Mouse (Mus musculus) midbrain, embryonic 11.5 days (tissue): ENCODE measurements around the gene Ubl4b. TPM values are rescaled to one million over a fixed set of nuclear protein-coding genes. Genes with fewer than 3 reads are reported as not detected.

ENCODE experiments used
- ATAC-seq: fragments of 200-750 bp; cut with Nextera tagmentation; 2 replicates; pipeline ENCODE4 v1.8.0; 2017; ENCODE audit warnings: moderate TSS enrichment, moderate library complexity; ENCODE audit not compliant: low FRiP score
- DNase-seq: peaks from one replicate; pipeline ENCODE4 v3.0.0; 2015; ENCODE audit warnings: low spot score; ENCODE audit errors: missing footprints
- H3K27ac ChIP-seq: fragments of 300-500 bp; sonication (generic); 2 replicates; pipeline ENCODE4 v1.5.1; 2014; ENCODE audit warnings: low read depth, low read length
- H3K27me3 ChIP-seq: fragments of 300-500 bp; sonication (generic); 2 replicates; pipeline ENCODE4 v1.6.1; 2014; ENCODE audit warnings: mild to moderate bottlenecking, low read length, moderate library complexity, mixed read lengths; ENCODE audit not compliant: control insufficient read depth, insufficient read depth
- H3K36me3 ChIP-seq: fragments of 300-500 bp; sonication (generic); 2 replicates; pipeline ENCODE4 v1.6.1; 2014; ENCODE audit warnings: mild to moderate bottlenecking, low read length, moderate library complexity, mixed read lengths; ENCODE audit not compliant: control insufficient read depth, insufficient read depth
- H3K4me1 ChIP-seq: fragments of 300-500 bp; sonication (generic); 2 replicates; pipeline ENCODE4 v1.6.1; 2014; ENCODE audit warnings: low read length; ENCODE audit not compliant: control insufficient read depth, insufficient read depth
- H3K4me2 ChIP-seq: fragments of 300-500 bp; sonication (generic); 2 replicates; pipeline ENCODE4 v1.6.1; 2014; ENCODE audit warnings: mild to moderate bottlenecking, moderate library complexity
- H3K4me3 ChIP-seq: fragments of 300-500 bp; sonication (generic); 2 replicates; pipeline ENCODE4 v1.5.1; 2014; ENCODE audit warnings: low read depth, low read length
- H3K9ac ChIP-seq: fragments of 300-500 bp; sonication (generic); 2 replicates; pipeline ENCODE4 v1.6.1; 2014; ENCODE audit warnings: low read length
- H3K9me3 ChIP-seq: fragments of 300-500 bp; sonication (generic); 2 replicates; pipeline ENCODE4 v1.6.1; 2016; ENCODE audit warnings: low read length; ENCODE audit not compliant: control insufficient read depth
- WGBS: fragments of 180-500 bp; shearing (Covaris S2); extraction: QIAGEN DNeasy Blood & Tissue Kit; methylation state at CpG from one replicate; pipeline ENCODE4 v1.1.7; 2014; 5-methylcytosine and 5-hydroxymethylcytosine counted together
- polyA plus RNA-seq: library from polyadenylated mRNA; unstranded; fragments of >200 nt; fragmentation: Nextera tagmentation; extraction: Ambion mirVana; gene quantifications from 2 replicates; pipeline ENCODE4 v1.2.1, GENCODE M21; 2014

Ubl4b gene
- polyA plus RNA-seq, 1 experiment from 2014 or later = not detected

DNA sequence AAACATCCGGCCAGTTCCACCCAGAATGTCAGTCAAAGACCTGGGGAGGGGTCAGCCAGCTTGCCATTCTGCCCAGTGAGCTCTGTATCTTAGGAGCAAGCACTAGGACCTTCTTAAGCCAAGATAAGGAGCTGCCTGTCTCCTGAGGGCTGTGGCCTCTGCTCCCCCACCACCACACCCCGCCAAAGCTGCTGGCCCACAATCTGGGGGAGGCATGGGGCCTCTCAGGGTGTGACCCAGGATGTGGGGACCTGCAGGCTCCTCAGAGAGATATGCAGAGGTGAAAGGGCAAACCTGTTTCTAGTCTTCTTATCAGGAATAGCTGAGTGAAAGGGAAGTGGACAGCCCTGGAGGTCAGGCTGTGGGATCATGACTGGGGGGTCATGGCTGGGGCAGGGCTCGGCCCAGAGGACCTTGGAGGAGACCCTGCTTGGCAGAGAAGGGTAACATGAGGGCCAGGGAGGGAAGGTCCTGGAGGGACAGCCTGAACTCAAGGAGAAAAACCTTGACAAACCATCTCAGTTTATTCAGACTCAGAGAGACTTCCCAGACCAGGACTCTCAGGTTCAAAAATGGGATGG, 23.0 kb upstream of the Ubl4b start:
- no peak overlapping the region for H3K4me2 ChIP-seq
- H3K9me3 ChIP-seq = no peaks in the 10 kb centered on the region
- H3K9ac ChIP-seq = no peak overlapping the region
- DNase-seq (no peak), ATAC-seq (no peak)
- H3K4me1 ChIP-seq = no peaks in the 10 kb centered on the region
- no peak overlapping the region for H3K27ac ChIP-seq
- H3K36me3 ChIP-seq = no peaks in the 10 kb centered on the region
- peaks cover 32% of the 10 kb centered on the region for H3K27me3 ChIP-seq
- 42% methylated on average over 3 of the region's 3 CpGs for WGBS
- no peak overlapping the region for H3K4me3 ChIP-seq

DNA sequence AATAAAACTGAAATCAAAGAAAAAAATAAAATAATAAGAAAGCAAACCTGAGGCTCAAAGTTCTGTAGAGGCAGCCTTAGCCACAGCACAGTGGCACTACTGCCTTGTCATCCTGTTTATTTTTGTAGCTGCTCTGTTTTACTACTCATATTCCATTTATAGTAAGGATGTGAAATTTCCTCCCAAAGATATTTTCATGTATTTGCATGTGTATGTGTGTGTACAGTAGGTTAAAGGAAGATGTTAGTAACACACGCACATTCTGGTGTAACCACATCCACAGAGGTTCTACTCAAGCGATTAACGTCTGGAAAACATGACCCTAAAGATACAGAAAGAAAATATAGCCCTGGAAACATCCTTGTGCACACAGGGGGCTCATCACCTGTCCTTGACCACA, 21.9 kb upstream of the Ubl4b start:
- no peak overlapping the region for H3K4me2 ChIP-seq
- WGBS = 86% methylated on average over 3 of the region's 3 CpGs

DNA sequence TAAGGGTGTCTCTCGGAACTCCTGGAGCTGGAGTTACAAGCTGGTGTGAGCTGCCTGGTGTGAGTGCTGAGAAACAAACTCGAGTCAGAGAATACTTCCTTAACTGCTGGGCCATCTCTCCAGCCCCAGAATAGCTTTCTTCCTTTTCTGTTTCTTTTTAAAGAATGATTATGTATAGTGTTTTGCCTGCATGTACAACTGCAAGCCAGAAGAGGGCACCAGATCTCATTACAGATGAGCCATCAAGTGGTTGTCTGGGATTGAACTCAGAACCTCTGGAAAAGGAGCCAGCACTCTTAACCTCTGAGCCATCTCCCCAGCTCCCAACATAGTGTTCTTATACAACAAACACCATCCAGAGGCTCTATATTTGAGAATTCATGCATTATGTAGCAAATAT, 16.3 kb upstream of the Ubl4b start:
- no peaks in the 10 kb centered on the region for H3K4me1 ChIP-seq
- H3K27ac ChIP-seq = no peak overlapping the region
- H3K9me3 ChIP-seq = no peaks in the 10 kb centered on the region
- no peak overlapping the region for H3K4me3 ChIP-seq
- 56% methylated on average over 2 of the region's 2 CpGs for WGBS
- no peaks in the 10 kb centered on the region for H3K36me3 ChIP-seq
- ATAC-seq = no peak
- no peaks in the 10 kb centered on the region for H3K27me3 ChIP-seq
- DNase-seq = peak; percentile 82
- H3K4me2 ChIP-seq = no peak overlapping the region
- no peak overlapping the region for H3K9ac ChIP-seq

More for the DNA sequence above, 21.9 kb upstream of the Ubl4b start:
- Histone ChIP-seq H3K9ac (no peak overlapping the region), H3K4me1 (no peaks in the 10 kb centered on the region), H3K27me3 (peaks cover 21% of the 10 kb centered on the region), H3K36me3 (no peaks in the 10 kb centered on the region), H3K9me3 (no peaks in the 10 kb centered on the region), H3K4me3 (no peak overlapping the region), H3K27ac (no peak overlapping the region)
- DNase-seq (no peak), ATAC-seq (no peak)

DNA sequence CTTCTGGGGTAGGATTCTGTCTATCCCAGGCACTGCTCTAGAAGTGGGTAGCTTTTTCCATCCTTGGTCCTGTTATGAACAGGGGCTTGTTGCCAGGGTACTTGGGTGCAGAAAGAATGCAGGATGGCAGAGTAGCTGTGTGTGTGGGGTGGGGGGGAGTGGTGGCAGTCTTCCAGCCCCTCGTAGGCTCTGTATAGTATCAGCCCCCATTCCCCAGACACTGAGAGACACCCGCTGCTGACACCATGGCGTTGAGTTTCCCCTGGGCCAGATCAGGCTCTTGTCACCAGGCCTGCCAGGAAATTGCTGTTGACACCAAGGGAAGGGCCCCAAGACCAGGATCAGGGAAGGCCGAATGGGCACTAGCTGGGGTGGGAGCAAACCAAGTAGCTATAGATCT, 13.8 kb upstream of the Ubl4b start:
- no peaks in the 10 kb centered on the region for H3K9me3 ChIP-seq
- H3K4me1 ChIP-seq = no peaks in the 10 kb centered on the region
- 68% methylated on average over 4 of the region's 4 CpGs for WGBS
- H3K27ac ChIP-seq = no peak overlapping the region
- no peak overlapping the region for H3K4me3 ChIP-seq
- H3K9ac ChIP-seq = no peak overlapping the region
- no peaks in the 10 kb centered on the region for H3K27me3 ChIP-seq
- ATAC-seq (no peak), DNase-seq (peak; percentile 26)
- no peak overlapping the region for H3K4me2 ChIP-seq
- H3K36me3 ChIP-seq = no peaks in the 10 kb centered on the region

DNA sequence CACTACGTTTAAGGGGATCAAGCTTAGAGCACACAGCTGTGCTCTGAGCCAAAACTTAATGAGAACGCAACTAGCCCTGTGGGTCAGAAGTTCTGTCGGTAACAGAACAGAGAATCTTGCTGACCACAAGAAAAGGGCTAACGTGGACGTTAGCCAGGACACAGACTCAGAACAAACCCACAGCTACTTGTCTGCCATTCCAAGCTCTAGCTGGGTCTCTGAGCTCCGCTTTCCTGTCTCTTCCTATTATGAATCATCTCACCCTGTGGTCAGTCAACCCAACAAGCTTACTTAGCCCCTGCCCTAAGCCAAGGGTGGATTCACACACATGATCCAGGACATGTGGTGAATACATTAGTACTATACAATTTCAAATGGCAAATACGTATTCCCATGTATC, 12.9 kb upstream of the Ubl4b start:
- 82% methylated on average over 7 of the region's 7 CpGs for WGBS
- Histone ChIP-seq H3K4me3 (no peak overlapping the region), H3K27me3 (no peaks in the 10 kb centered on the region), H3K27ac (no peak overlapping the region), H3K9me3 (no peaks in the 10 kb centered on the region), H3K9ac (no peak overlapping the region), H3K36me3 (no peaks in the 10 kb centered on the region), H3K4me1 (no peaks in the 10 kb centered on the region), H3K4me2 (no peak overlapping the region)
- ATAC-seq = no peak
- peak; percentile 60 for DNase-seq

DNA sequence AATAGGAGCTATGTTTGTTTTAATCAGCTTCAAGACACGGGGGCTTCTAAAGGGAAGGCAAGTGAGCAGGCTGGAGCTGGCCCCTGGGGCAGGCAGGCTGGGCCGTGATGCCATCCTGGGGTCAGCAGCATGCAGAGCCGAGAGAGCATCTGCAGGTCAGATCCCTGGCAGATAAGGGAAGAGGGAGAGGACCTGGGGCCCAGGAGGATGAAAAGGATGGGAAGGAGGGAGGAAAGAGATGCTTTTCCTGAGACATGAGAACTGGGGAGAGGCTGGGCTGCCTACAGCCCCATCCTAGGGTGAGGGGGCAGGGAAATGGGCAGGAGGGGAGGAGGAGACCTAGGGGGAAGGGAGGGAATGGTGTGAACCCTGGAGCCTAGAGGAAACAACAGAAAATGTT, 10.5 kb upstream of the Ubl4b start:
- no peaks in the 10 kb centered on the region for H3K4me1 ChIP-seq
- H3K9me3 ChIP-seq = no peaks in the 10 kb centered on the region
- no peaks in the 10 kb centered on the region for H3K27me3 ChIP-seq
- no peak overlapping the region for H3K4me3 ChIP-seq
- no peak overlapping the region for H3K9ac ChIP-seq
- no peaks in the 10 kb centered on the region for H3K36me3 ChIP-seq
- 33% methylated on average over 3 of the region's 3 CpGs for WGBS
- no peak overlapping the region for H3K27ac ChIP-seq
- DNase-seq (peak; percentile 79), ATAC-seq (no peak)
- H3K4me2 ChIP-seq = no peak overlapping the region

DNA sequence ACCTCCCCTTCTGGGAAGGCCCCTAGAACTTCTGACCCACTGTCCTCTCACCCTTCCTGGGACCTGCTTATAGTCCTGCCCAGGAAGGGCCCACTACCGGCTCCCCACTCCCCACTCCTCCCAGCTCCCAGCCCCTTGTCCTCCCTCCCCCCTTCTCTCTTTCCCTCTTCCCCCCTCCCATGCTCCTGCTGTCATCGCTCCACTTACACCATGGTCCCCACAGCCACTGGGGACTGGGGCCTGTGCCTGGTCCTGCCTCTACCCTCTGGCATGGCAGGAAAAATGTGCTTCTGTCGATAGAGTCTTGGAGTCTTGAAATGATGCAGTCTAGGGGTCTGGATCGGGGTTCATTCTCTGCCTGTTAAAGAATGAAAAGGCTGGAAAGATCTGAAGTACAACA, 9.0 kb upstream of the Ubl4b start:
- Histone ChIP-seq H3K4me1 (no peaks in the 10 kb centered on the region), H3K4me3 (no peak overlapping the region), H3K27me3 (no peaks in the 10 kb centered on the region), H3K36me3 (no peaks in the 10 kb centered on the region), H3K9ac (no peak overlapping the region), H3K9me3 (no peaks in the 10 kb centered on the region), H3K4me2 (no peak overlapping the region), H3K27ac (no peak overlapping the region)
- 51% methylated on average over 4 of the region's 4 CpGs for WGBS
- ATAC-seq (no peak), DNase-seq (peak; percentile 10)

DNA sequence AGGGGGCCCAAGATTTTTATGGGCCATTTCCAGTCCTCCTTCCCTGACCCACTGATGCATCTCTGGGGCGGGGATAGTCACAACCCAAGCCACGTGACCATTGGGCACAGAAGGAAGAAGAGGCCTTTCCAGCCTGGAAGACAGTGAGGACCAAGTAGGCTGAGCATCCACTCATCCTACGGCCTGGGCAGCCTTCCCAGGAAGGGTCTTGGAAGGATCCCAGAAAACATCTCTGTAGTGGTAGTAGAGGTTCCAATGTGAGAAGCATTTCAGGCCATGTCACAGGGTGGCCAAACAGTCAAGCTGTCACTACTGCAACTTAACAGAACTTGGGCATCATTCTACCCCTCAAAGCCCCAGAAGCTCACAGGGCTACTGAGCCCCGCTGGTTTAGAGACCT, 7.7 kb upstream of the Ubl4b start:
- Histone ChIP-seq H3K27me3 (no peaks in the 10 kb centered on the region), H3K4me3 (no peak overlapping the region), H3K9ac (no peak overlapping the region), H3K36me3 (no peaks in the 10 kb centered on the region), H3K27ac (no peak overlapping the region), H3K4me1 (no peaks in the 10 kb centered on the region), H3K4me2 (no peak overlapping the region), H3K9me3 (no peaks in the 10 kb centered on the region)
- ATAC-seq (no peak), DNase-seq (peak; percentile 10)
- WGBS = 82% methylated on average over 4 of the region's 4 CpGs

DNA sequence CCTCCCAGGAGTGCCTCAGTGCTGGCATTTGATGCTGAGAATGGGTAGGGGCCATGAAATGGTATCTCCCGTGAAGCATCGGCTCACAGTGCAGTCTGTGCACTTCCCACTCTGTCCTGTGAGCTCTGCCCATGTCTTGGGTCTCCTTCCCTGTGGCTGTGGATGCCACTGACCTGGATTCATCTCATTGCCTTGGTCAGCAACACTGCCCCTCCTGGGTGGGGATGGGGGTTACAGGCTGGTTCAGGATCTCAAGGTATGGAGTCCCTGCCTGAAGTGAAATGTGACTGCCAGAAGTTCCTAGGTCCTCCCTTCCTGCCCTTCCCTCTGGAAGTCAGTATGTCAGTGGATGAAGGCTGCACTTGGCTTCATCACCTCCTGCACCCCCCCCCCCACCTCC, 7.2 kb upstream of the Ubl4b start:
- H3K27me3 ChIP-seq = no peaks in the 10 kb centered on the region
- H3K9me3 ChIP-seq = no peaks in the 10 kb centered on the region
- H3K27ac ChIP-seq = no peak overlapping the region
- H3K4me2 ChIP-seq = no peak overlapping the region
- H3K4me3 ChIP-seq = no peak overlapping the region
- H3K9ac ChIP-seq = no peak overlapping the region
- ATAC-seq (no peak), DNase-seq (peak; percentile 19)
- 82% methylated on average over 2 of the region's 2 CpGs for WGBS
- no peaks in the 10 kb centered on the region for H3K4me1 ChIP-seq
- H3K36me3 ChIP-seq = no peaks in the 10 kb centered on the region

DNA sequence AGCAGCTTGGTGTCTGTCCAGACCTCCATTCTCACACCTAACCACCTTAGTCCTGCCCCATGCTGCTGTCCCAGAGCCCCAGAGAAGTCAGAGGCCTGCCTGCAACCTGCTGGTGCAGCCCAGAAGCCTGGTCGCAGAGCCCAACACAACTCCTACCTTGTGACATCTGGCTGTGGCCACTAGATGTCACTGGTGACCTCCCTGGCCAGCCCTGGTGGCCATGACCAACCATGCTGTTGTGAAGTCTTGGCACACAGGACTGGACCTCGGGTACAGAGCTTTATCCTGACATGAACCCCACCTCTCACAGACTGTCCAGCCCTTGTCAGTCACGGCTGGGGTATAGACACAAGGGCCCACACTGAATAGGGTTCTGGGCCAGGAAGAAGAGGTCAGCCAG, 4.3 kb upstream of the Ubl4b start:
- no peaks in the 10 kb centered on the region for H3K36me3 ChIP-seq
- no peak overlapping the region for H3K4me2 ChIP-seq

More for the DNA sequence above, 4.3 kb upstream of the Ubl4b start:
- WGBS = 15% methylated on average over 3 of the region's 3 CpGs
- H3K9me3 ChIP-seq = no peaks in the 10 kb centered on the region
- no peak overlapping the region for H3K4me3 ChIP-seq
- ATAC-seq = peak; percentile 72
- no peak overlapping the region for H3K27ac ChIP-seq
- H3K9ac ChIP-seq = no peak overlapping the region
- no peaks in the 10 kb centered on the region for H3K27me3 ChIP-seq
- DNase-seq = peak; percentile 90
- no peaks in the 10 kb centered on the region for H3K4me1 ChIP-seq
